Mouse (Mus musculus) left cerebral cortex, adult 8-10 months (tissue): ENCODE measurements around the gene Tjp2. TPM values are rescaled to one million over a fixed set of nuclear protein-coding genes. Genes with fewer than 3 reads are reported as not detected.

ENCODE experiments used
- DNase-seq, 2 experiments: peaks; one replicate each; pipeline ENCODE4 v3.0.0; 2022; ENCODE audit warnings: low spot score in 2 of 2
- total RNA-seq, 4 experiments: library from RNA; stranded (reverse); gene quantifications; 2 replicates each; pipeline ENCODE4 v1.2.4; 2022

Gene Tjp2
- total RNA-seq, 4 experiments from 2014 or later: 22.2 to 25.1 (median 23.3) TPM

DNA sequence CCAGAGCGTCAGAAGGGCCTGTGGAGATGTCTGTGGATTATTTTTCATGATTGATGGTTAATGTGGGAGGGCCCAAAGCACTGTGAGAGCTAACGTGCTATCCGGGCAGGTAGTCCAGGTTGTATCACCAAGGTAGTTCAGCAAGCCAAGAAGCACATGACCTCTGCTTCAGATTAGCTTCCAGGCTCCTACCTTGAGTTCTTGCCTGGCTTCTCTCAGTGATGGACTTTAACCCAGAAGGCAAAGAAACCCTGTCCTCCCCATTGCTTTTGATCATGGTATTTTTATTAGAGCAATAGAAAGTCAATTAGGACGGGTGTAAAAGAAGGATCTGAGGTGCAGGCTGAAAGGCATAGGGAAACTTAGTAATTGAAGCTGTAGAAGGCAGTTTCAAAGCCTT, 161.2 kb downstream of the Tjp2 start:
- DNase-seq: no peak

DNA sequence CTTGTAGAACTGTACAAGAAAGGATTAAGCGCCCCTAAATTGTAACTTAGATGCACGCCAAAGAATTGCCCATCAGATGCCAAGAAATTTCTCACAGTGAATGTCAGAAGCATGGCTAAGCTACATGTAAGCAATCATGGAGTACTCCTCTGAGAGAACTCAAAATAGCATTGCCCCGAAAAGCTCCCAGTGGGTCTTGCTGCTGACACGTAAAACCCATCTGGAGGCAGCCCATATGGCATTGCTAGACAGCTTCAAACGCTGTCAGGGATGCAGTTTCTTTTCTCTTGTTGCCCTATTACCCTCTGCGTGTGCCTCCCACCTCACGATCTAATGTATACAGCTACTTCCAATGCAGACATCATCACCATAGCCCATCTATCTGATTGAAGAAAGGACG, 166.0 kb downstream of the Tjp2 start:
- DNase-seq: no peak

DNA sequence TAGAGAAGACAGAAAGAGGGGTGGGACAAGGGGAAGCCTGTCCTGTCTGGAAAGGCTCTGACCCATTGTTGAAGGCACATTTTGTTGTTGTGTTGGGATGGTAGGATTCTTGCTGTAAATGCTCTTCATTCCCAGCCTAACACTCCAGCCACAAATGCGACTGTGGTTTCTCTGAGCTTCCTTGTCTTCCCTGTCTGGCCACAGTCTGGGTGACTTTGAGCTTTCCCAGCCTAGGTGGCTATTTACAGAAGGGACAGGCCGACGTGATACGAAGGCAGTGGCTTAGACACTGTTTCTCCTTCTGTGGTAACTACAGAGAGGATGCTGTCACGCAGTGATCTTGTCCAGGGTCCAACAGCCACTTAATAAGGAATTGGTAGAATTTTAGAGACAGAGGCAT, 166.8 kb downstream of the Tjp2 start:
- DNase-seq: no peak

- DNase-seq: no peak
Measured at GRCm38 (mm10) chr19:24056880-24057279, 167.9 kb downstream of the Tjp2 start.

GRCm38 (mm10) chr19:24054904-24055303, 169.9 kb downstream of the Tjp2 start:
- no peak for DNase-seq

- no peak for DNase-seq
Measured at GRCm38 (mm10) chr19:24054265-24054664, 170.6 kb downstream of the Tjp2 start.

- DNase-seq: no peak
Measured at GRCm38 (mm10) chr19:24050514-24050913, 174.3 kb downstream of the Tjp2 start.

- DNase-seq: no peak
Measured at GRCm38 (mm10) chr19:24049329-24049728, 175.5 kb downstream of the Tjp2 start.

- DNase-seq: no peak
Measured at GRCm38 (mm10) chr19:24046395-24046993, 178.3 kb downstream of the Tjp2 start.

Other genes with a start within 250 kb of the Tjp2 start
- gene Fam189a2, start 194.0 kb downstream of the Tjp2 start, total RNA-seq: 10 to 100 TPM in 1 of 4 experiments, 1 to 10 TPM in 3; 9.2 to 12.1 (median 9.6) TPM
- 1 to 10 TPM; 6.2 to 9.0 (median 7.8) TPM for gene Fxn, start 55.6 kb upstream of the Tjp2 start, total RNA-seq